Mouse (Mus musculus) cerebellum, postnatal 4 days (tissue): ENCODE data around the gene Fam222b.

ENCODE experiments used
- DNase-seq, 2 experiments: peaks; one replicate each; pipeline ENCODE4 v3.0.0; 2022; ENCODE audit warnings: low spot score in 2 of 2, mixed read lengths in 1 of 2

The Fam222b gene

GRCm38 (mm10) chr11:78164604-78164923 lies 70.1 kb downstream of the Fam222b start:
- DNase-seq, result no peak

DNA sequence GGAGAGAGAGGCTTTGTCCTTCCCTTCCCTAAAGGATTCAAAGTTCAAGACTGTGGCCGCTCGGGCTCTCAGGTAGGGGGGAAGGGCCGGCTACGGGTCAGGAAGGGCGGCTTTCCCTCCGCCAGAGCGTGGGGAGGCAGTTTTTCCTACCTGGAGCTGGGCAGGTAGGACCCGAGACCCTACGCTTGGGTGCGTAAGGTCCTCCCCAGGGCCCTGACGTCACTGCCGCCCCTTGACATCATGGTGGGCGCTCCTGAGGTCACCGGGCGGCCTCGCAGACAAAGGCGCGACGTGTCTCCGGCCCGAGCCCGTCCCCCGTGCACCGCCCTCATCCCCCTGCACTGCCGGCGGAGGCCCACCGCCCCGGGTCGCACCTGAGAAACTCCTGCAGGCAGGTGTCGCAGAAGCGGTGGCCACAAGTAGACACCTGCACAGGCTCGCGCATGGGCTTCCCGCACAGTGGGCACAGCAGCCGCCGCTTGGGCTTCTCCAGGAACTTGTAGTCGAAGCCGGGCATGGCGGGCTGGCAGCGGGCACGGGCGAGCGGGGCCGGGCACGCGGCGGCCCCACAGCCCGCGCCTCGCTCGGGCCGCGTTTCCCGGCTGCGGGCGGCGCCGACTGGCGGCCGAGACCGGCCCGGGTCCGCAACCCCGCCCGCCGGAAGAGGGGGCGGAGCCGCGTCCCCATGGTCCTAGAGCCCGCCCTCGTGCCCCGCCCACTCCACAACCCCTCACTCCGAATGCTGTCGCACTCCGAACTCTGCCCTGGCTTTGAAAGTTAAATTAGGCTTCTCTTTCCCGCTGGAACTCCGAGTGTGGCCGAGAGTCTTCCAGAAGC lies 70.7 kb downstream of the Fam222b start, which contains the start of gene Traf4:
Traf4 (minus strand) TSS at position 666 of the 837 bp plus-strand sequence.
- DNase-seq, result peak in 1 of 2 experiments; percentile 83

- peak in 1 of 2 experiments; percentile 50 for DNase-seq
These were observed 71.3 kb downstream of the Fam222b start for GRCm38 (mm10) chr11:78165761-78166109.

GRCm38 (mm10) chr11:78166161-78166560 lies 71.7 kb downstream of the Fam222b start:
- no peak for DNase-seq

DNA sequence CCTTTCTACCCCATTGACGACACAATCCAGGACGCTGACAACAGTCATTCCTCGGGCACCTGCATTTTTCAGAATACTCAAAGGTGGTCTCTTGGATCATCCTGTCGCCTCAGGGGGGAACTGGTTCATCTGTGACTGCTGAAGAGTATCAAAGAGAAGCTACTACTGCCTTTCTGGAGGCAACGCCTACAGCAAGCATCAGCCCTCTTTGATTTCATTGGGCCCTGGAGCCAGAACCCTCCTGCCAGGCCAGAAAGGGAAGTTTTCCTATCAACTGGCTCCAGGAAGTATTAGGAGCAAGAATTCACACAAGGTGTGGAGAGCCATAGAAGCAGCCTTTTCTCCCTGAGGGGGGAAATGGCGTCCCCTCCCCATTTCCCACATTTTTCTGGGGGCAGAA lies 72.2 kb downstream of the Fam222b start:
- no peak for DNase-seq

GRCm38 (mm10) chr11:78167257-78167959 lies 72.9 kb downstream of the Fam222b start:
- DNase-seq, result no peak

- no peak for DNase-seq
These were observed 74.3 kb downstream of the Fam222b start for GRCm38 (mm10) chr11:78168541-78169468.

DNA sequence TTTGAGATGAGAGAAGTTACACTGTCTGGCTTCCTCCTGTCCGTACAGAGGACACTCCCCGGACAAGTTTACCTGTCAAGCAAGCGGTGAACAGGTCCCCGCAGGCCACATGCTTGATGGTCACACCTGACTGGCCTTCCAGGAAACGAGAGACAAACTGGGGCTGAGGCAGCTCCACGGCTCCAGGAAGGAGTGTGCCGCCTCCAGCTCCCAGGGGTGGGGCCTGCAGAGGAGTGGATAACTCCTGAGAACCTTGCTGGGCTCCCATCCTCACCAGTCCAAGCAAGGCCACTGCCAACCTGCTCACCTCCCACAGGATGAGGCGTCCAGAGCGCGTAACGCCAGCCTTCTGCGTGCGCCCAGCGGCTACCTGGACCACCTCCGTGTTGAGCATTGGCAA lies 75.8 kb downstream of the Fam222b start:
- no peak for DNase-seq

- no peak for DNase-seq
These were observed 76.9 kb downstream of the Fam222b start for GRCm38 (mm10) chr11:78171328-78171727.

- no peak for DNase-seq
These were observed 77.7 kb downstream of the Fam222b start for GRCm38 (mm10) chr11:78172034-78172747.

- DNase-seq, result no peak
These were observed 78.4 kb downstream of the Fam222b start for GRCm38 (mm10) chr11:78172748-78173383.

GRCm38 (mm10) chr11:78174506-78174905 lies 80.0 kb downstream of the Fam222b start:
- DNase-seq, result no peak

GRCm38 (mm10) chr11:78175771-78176401 lies 81.4 kb downstream of the Fam222b start:
- DNase-seq, result no peak

- DNase-seq, result peak in 1 of 2 experiments; percentile 74
These were observed 82.0 kb downstream of the Fam222b start, which contains the start of the genes Nek8 and Tlcd1 for GRCm38 (mm10) chr11:78176402-78176862. Gene Nek8, minus strand, starts transcription at chr11:78176675. Gene Tlcd1, plus strand, starts transcription at chr11:78176711.

GRCm38 (mm10) chr11:78176905-78177331 lies 82.5 kb downstream of the Fam222b start:
- no peak for DNase-seq

GRCm38 (mm10) chr11:78177437-78177836 lies 83.0 kb downstream of the Fam222b start:
- no peak for DNase-seq

DNA sequence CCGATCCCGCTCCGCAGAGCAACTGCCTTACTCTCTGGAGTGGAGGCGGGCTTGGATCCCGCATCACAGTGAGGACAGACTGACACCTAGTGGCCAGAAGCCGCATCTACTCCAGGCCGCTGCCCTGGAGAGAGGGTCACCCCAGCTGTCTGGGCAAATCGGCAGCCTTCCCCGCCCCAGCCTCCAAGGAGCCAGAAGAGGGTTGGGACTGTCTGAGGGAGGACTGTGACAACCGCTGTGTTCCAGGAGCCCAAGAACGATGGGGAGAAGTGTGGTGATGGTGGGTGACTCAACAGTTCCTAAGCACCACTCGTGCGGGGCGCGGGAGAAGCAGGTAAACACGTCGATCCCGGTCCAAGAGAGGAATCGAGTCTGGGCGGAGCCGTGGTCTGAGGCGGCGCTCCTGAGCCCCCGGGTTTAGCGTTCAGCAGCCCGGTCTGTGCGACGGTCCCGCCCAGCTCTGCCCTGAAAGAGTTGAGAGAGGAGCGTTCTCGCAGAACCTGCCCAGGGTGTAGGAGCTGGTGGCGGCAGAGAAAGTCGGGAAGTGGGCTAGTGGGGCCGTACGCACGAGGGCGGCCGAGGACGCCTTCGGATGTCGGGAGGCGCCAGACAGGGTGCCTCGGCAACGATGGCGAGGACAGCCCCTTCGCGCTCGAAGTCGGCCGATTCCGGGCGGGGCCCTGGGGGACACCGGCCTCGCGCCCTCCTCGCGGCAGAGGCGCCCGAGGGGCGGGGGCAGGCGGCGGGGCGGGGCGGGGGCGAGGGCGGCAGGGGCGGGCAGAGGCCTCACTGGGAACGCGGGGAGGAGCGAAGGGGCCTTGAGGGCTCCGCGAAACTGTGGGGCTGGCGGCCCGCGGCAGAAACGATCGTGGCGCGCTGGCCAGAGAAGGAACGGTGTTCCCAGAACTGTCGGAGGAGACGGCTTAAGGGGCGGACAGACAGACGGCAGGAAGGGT lies 83.7 kb downstream of the Fam222b start:
- DNase-seq, result peak; percentile 96 to 98

GRCm38 (mm10) chr11:78178859-78179437 lies 84.5 kb downstream of the Fam222b start:
- peak in 1 of 2 experiments; percentile 66 for DNase-seq
